Mouse (Mus musculus): ENCODE results near the gene Tmprss3. TPM values are rescaled to one million over a fixed set of nuclear protein-coding genes. Genes with fewer than 3 reads are reported as not detected.

The Tmprss3 gene
- polyA plus RNA-seq, 1 experiment from 2014 or later = 0.43 TPM

Other genes with a start within 250 kb of the Tmprss3 start
- not detected in 2 replicates for gene Umodl1, start 244.3 kb downstream of the Tmprss3 start, polyA plus RNA-seq (2014; fragmentation: Nextera tagmentation; extraction: Ambion mirVana)
- 5.9 and 6.6 TPM in 2 replicates for gene Abcg1, start 141.3 kb downstream of the Tmprss3 start, polyA plus RNA-seq (2014; fragmentation: Nextera tagmentation; extraction: Ambion mirVana)
- gene Tff3, start 69.3 kb downstream of the Tmprss3 start, polyA plus RNA-seq (2014; fragmentation: Nextera tagmentation; extraction: Ambion mirVana) = 21.9 and 22.6 TPM in 2 replicates
- 17.7 and 18.5 TPM in 2 replicates for gene Tff2, start 54.7 kb downstream of the Tmprss3 start, polyA plus RNA-seq (2014; fragmentation: Nextera tagmentation; extraction: Ambion mirVana)
- 83.1 and 87.0 TPM in 2 replicates for gene Tff1, start 33.7 kb downstream of the Tmprss3 start, polyA plus RNA-seq (2014; fragmentation: Nextera tagmentation; extraction: Ambion mirVana)
- gene Ubash3a, start 8.9 kb upstream of the Tmprss3 start, polyA plus RNA-seq (2014; fragmentation: Nextera tagmentation; extraction: Ambion mirVana) = 0.21 and 0.49 TPM in 2 replicates
- gene Rsph1, start 78.4 kb upstream of the Tmprss3 start, polyA plus RNA-seq (2014; fragmentation: Nextera tagmentation; extraction: Ambion mirVana) = 0.50 and 0.62 TPM in 2 replicates
- 7.9 and 10.1 TPM in 2 replicates for gene Slc37a1, start 87.8 kb upstream of the Tmprss3 start, polyA plus RNA-seq (2014; fragmentation: Nextera tagmentation; extraction: Ambion mirVana)
- 39.6 and 42.8 TPM in 2 replicates for gene Pde9a, start 187.2 kb upstream of the Tmprss3 start, polyA plus RNA-seq (2014; fragmentation: Nextera tagmentation; extraction: Ambion mirVana)

Data from stomach, embryonic 14.5 days (tissue).